Mouse (Mus musculus) neural tube, embryonic 15.5 days (tissue): ENCODE measurements at regions not wholly inside any gene's neighbourhood (a gene's known extent, or its start where the extent isn't known, plus 50 kb on each side); places are given as distances from the start of the nearest gene placed in this dataset.

Experiments used
- ATAC-seq: fragments of 200-750 bp; cut with Nextera tagmentation; 2 replicates; pipeline ENCODE4 v1.8.0; 2017; ENCODE audit warnings: mild to moderate bottlenecking, moderate TSS enrichment, moderate library complexity; ENCODE audit not compliant: low FRiP score
- H3K27ac ChIP-seq: fragments of 300-500 bp; sonication (generic); replicated peaks from 2 replicates; pipeline ENCODE4 v1.5.1; 2015; ENCODE audit warnings: mild to moderate bottlenecking, inconsistent platforms
- H3K27me3 ChIP-seq: fragments of 300-500 bp; sonication (generic); replicated peaks from 2 replicates; pipeline ENCODE4 v1.6.1; 2015; ENCODE audit warnings: inconsistent platforms
- H3K36me3 ChIP-seq: fragments of 300-500 bp; sonication (generic); 2 replicates; pipeline ENCODE4 v1.6.1; 2015; ENCODE audit warnings: inconsistent platforms
- H3K4me1 ChIP-seq: fragments of 300-500 bp; sonication (generic); 2 replicates; pipeline ENCODE4 v1.6.1; 2015; ENCODE audit warnings: inconsistent platforms
- H3K4me2 ChIP-seq: fragments of 300-500 bp; sonication (generic); 2 replicates; pipeline ENCODE4 v1.6.1; 2015; ENCODE audit warnings: inconsistent platforms, mild to moderate bottlenecking, moderate library complexity
- H3K4me3 ChIP-seq: fragments of 300-500 bp; sonication (generic); replicated peaks from 2 replicates; pipeline ENCODE4 v1.5.1; 2015; ENCODE audit warnings: mild to moderate bottlenecking, inconsistent platforms
- H3K9ac ChIP-seq: fragments of 300-500 bp; sonication (generic); replicated peaks from 2 replicates; pipeline ENCODE4 v1.6.1; 2015; ENCODE audit warnings: mild to moderate bottlenecking, inconsistent platforms
- H3K9me3 ChIP-seq: fragments of 300-500 bp; sonication (generic); replicated peaks from 2 replicates; pipeline ENCODE4 v1.6.1; 2016; ENCODE audit warnings: inconsistent platforms
- WGBS: fragments of 180-500 bp; shearing (Covaris S2); methylation state at CpG from one replicate; pipeline ENCODE4 v1.1.7; 2015; ENCODE audit warnings: mixed read lengths; 5-methylcytosine and 5-hydroxymethylcytosine counted together

GRCm38 (mm10) chr10:102943156-102943555, 86.9 kb downstream of the Alx1 start:
- no peaks in the 10 kb centered on the region for H3K27me3 ChIP-seq
- H3K4me3 ChIP-seq = no peak overlapping the region
- no peak overlapping the region for H3K27ac ChIP-seq
- no peak for ATAC-seq
- no peaks in the 10 kb centered on the region for H3K4me1 ChIP-seq
- H3K9me3 ChIP-seq = no peaks in the 10 kb centered on the region
- H3K9ac ChIP-seq = no peak overlapping the region
- H3K4me2 ChIP-seq = no peak overlapping the region
- no peaks in the 10 kb centered on the region for H3K36me3 ChIP-seq

- H3K4me1 ChIP-seq = no peaks in the 10 kb centered on the region
- H3K9me3 ChIP-seq = no peaks in the 10 kb centered on the region
- no peak overlapping the region for H3K27ac ChIP-seq
- H3K27me3 ChIP-seq = no peaks in the 10 kb centered on the region
- no peak for ATAC-seq
- H3K4me3 ChIP-seq = no peak overlapping the region
- no peaks in the 10 kb centered on the region for H3K36me3 ChIP-seq
- H3K4me2 ChIP-seq = no peak overlapping the region
- no peak overlapping the region for H3K9ac ChIP-seq
Observed at GRCm38 (mm10) chr10:102940823-102941519, 89.0 kb downstream of the Alx1 start.

- no peak for ATAC-seq
- no peaks in the 10 kb centered on the region for H3K36me3 ChIP-seq
- WGBS = 77% methylated on average over 3 of the region's 3 CpGs
- no peaks in the 10 kb centered on the region for H3K9me3 ChIP-seq
- H3K4me1 ChIP-seq = no peaks in the 10 kb centered on the region
- no peak overlapping the region for H3K4me2 ChIP-seq
- no peak overlapping the region for H3K9ac ChIP-seq
- H3K27ac ChIP-seq = no peak overlapping the region
- no peaks in the 10 kb centered on the region for H3K27me3 ChIP-seq
- no peak overlapping the region for H3K4me3 ChIP-seq
Observed at GRCm38 (mm10) chr10:102931445-102931844, 98.6 kb downstream of the Alx1 start.

- no peaks in the 10 kb centered on the region for H3K4me1 ChIP-seq
- ATAC-seq = no peak
- H3K9ac ChIP-seq = no peak overlapping the region
- 69% methylated on average over 1 of the region's 1 CpGs for WGBS
- no peak overlapping the region for H3K4me2 ChIP-seq
- no peak overlapping the region for H3K27ac ChIP-seq
- no peaks in the 10 kb centered on the region for H3K36me3 ChIP-seq
- H3K27me3 ChIP-seq = no peaks in the 10 kb centered on the region
- H3K4me3 ChIP-seq = no peak overlapping the region
- H3K9me3 ChIP-seq = no peaks in the 10 kb centered on the region
Observed at GRCm38 (mm10) chr10:102928651-102929050, 101.4 kb downstream of the Alx1 start.

GRCm38 (mm10) chr10:102897368-102897767, 132.6 kb downstream of the Alx1 start:
- no peak overlapping the region for H3K27ac ChIP-seq
- 35% methylated on average over 2 of the region's 2 CpGs for WGBS
- no peak for ATAC-seq

GRCm38 (mm10) chr10:102895952-102896351, 134.1 kb downstream of the Alx1 start:
- H3K27ac ChIP-seq = no peak overlapping the region
- H3K9ac ChIP-seq = no peak overlapping the region
- no peak for ATAC-seq
- no peaks in the 10 kb centered on the region for H3K36me3 ChIP-seq
- 21% methylated on average over 1 of the region's 1 CpGs for WGBS
- no peak overlapping the region for H3K4me3 ChIP-seq
- no peaks in the 10 kb centered on the region for H3K27me3 ChIP-seq
- no peaks in the 10 kb centered on the region for H3K9me3 ChIP-seq
- no peak overlapping the region for H3K4me2 ChIP-seq
- no peaks in the 10 kb centered on the region for H3K4me1 ChIP-seq

More at GRCm38 (mm10) chr10:102897368-102897767, 132.6 kb downstream of the Alx1 start:
- Histone ChIP-seq H3K27me3 (no peaks in the 10 kb centered on the region), H3K9ac (no peak overlapping the region), H3K4me1 (no peaks in the 10 kb centered on the region), H3K4me3 (no peak overlapping the region), H3K9me3 (no peaks in the 10 kb centered on the region), H3K4me2 (no peak overlapping the region), H3K36me3 (no peaks in the 10 kb centered on the region)

- Histone ChIP-seq H3K4me1 (no peaks in the 10 kb centered on the region), H3K9me3 (no peaks in the 10 kb centered on the region)
- WGBS = 89% methylated on average over 3 of the region's 3 CpGs
Observed at GRCm38 (mm10) chr10:102892373-102892772, 137.6 kb downstream of the Alx1 start.

GRCm38 (mm10) chr10:102889709-102890108, 140.3 kb downstream of the Alx1 start:
- no peak for ATAC-seq
- Histone ChIP-seq H3K9ac (no peak overlapping the region), H3K4me1 (no peaks in the 10 kb centered on the region), H3K4me3 (no peak overlapping the region), H3K9me3 (no peaks in the 10 kb centered on the region), H3K36me3 (no peaks in the 10 kb centered on the region), H3K27me3 (no peaks in the 10 kb centered on the region), H3K4me2 (no peak overlapping the region), H3K27ac (no peak overlapping the region)
- 94% methylated on average over 3 of the region's 3 CpGs for WGBS

More at GRCm38 (mm10) chr10:102892373-102892772, 137.6 kb downstream of the Alx1 start:
- H3K27ac ChIP-seq = no peak overlapping the region
- no peak overlapping the region for H3K4me3 ChIP-seq
- H3K4me2 ChIP-seq = no peak overlapping the region
- no peaks in the 10 kb centered on the region for H3K27me3 ChIP-seq
- ATAC-seq = no peak
- no peaks in the 10 kb centered on the region for H3K36me3 ChIP-seq
- no peak overlapping the region for H3K9ac ChIP-seq

- Histone ChIP-seq H3K4me3 (no peak overlapping the region), H3K27me3 (no peaks in the 10 kb centered on the region), H3K4me1 (no peaks in the 10 kb centered on the region), H3K9ac (no peak overlapping the region), H3K27ac (no peak overlapping the region), H3K4me2 (no peak overlapping the region), H3K9me3 (no peaks in the 10 kb centered on the region), H3K36me3 (no peaks in the 10 kb centered on the region)
- WGBS = 61% methylated on average over 6 of the region's 6 CpGs
- no peak for ATAC-seq
Observed at GRCm38 (mm10) chr10:102881824-102882438, 148.1 kb downstream of the Alx1 start.

- H3K4me2 ChIP-seq = peak overlapping the region; percentile 44
- H3K9me3 ChIP-seq = no peaks in the 10 kb centered on the region
- H3K36me3 ChIP-seq = no peaks in the 10 kb centered on the region
- WGBS = 33% methylated on average over 11 of the region's 11 CpGs
- no peaks in the 10 kb centered on the region for H3K27me3 ChIP-seq
- no peak; the same call in 1 of the 2 replicates for ATAC-seq
- no peak overlapping the region for H3K9ac ChIP-seq
- no peak overlapping the region for H3K4me3 ChIP-seq
- H3K4me1 ChIP-seq = no peaks in the 10 kb centered on the region
- H3K27ac ChIP-seq = no peak overlapping the region
Observed at GRCm38 (mm10) chr10:102878010-102878409, 152.0 kb downstream of the Alx1 start.

- H3K27me3 ChIP-seq = no peaks in the 10 kb centered on the region
- 40% methylated on average over 3 of the region's 3 CpGs for WGBS
Observed at GRCm38 (mm10) chr10:102876946-102877345, 153.1 kb downstream of the Alx1 start.

GRCm38 (mm10) chr10:102866920-102867319, 163.1 kb downstream of the Alx1 start:
- 44% methylated on average over 4 of the region's 4 CpGs for WGBS
- no peak overlapping the region for H3K4me2 ChIP-seq
- no peak overlapping the region for H3K9ac ChIP-seq
- no peaks in the 10 kb centered on the region for H3K9me3 ChIP-seq
- no peak for ATAC-seq
- no peaks in the 10 kb centered on the region for H3K27me3 ChIP-seq
- H3K36me3 ChIP-seq = no peaks in the 10 kb centered on the region
- no peaks in the 10 kb centered on the region for H3K4me1 ChIP-seq
- H3K27ac ChIP-seq = no peak overlapping the region
- no peak overlapping the region for H3K4me3 ChIP-seq

More at GRCm38 (mm10) chr10:102876946-102877345, 153.1 kb downstream of the Alx1 start:
- Histone ChIP-seq H3K4me1 (no peaks in the 10 kb centered on the region), H3K4me3 (no peak overlapping the region), H3K9me3 (no peaks in the 10 kb centered on the region), H3K4me2 (no peak overlapping the region), H3K36me3 (no peaks in the 10 kb centered on the region), H3K9ac (no peak overlapping the region), H3K27ac (no peak overlapping the region)
- no peak for ATAC-seq
